Mouse (Mus musculus): ENCODE measurements around the gene Tnfsf14.

GRCm38 (mm10) chr17:57211501-57211900 is 17.5 kb upstream of the Tnfsf14 start:
- TF ChIP-seq MAX (IDR thresholded peaks at IDR 0.05; ENCODE audit: low read depth) = no peak
- TF ChIP-seq POLR2A (IDR thresholded peaks at IDR 0.05; ENCODE audit: insufficient read length, low read depth) = no peak
- TF ChIP-seq TCF3 (IDR thresholded peaks at IDR 0.05; ENCODE audit: insufficient read length, low read depth) = no peak
